Comparison of ENCODE assay signal across 8 mouse cellular contexts in the genomic region with DNA sequence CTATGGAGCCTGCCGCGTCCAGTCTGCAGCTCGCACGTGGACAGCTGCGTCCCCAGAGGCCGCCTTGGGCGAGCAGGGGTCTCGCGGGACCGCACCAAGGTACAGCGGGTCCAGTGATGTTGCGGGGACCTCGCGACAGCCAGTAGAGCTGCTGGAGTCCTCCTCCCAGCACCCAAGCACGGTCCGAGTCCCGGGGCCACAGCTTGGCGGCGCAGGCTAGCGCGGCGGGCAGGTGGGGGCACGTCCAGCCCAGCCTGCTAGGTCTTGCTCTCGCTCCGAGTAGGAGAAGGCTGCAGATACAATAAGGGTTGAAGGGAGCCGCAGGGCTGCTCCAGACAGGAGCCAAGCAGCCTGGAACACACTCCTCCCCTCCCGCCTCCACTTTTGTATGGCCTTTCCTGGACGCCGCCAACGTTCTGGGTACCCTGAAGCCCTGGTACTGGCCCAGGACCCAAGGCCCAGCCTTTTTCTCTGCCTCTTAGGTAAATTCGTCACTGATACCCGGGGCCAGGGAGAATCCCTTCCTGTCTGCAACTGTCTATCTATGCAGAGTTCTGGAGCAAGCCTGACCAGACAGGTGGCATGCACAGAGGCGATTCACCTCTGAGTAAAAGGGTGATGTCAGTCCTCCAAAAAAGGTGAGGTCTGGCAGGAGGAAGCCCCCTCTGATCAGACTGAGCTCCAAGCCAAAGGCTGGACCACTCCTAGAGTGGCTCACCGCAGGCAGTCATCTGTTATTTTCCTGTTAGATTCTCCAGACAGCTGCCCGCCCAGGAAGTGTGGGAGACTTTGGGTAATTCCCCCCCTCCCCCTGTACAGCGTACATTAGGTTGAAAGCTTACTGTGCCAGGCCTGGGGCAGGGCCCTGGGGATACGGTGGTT. TPM values are rescaled to one million over a fixed set of nuclear protein-coding genes. Genes with fewer than 3 reads are reported as not detected.
DNase-seq lines count a peak whose midpoint lies in the region; ATAC-seq and TF ChIP-seq lines count a peak whose summit lies in the region.

A gene (minus strand): TSS at position 581 of the 882 bp plus-strand sequence.

- H3K27me3 ChIP-seq in CH12.LX (replicated peaks), result peaks cover 9% of the 10 kb centered on the region
- H3K27me3 ChIP-seq in forebrain, postnatal 0 days (ENCODE audit: insufficient read depth, low read length), result peaks cover 27% of the 10 kb centered on the region

- TF ChIP-seq EP300 in CH12.LX (IDR thresholded peaks at IDR 0.05; ENCODE audit: low read length), result no peak

- no peak for TF ChIP-seq RAD21 in CH12.LX (IDR thresholded peaks at IDR 0.05; ENCODE audit: low read depth, low read length)

- dilution Hi-C loops in CH12.LX (cut with MboI; ENCODE audit: extremely low pct_ligation_motif_present, extremely low pct_unique_long_range_greater_than_20kb, low sequenced_read_pairs), result no loop called here

- ATAC-seq in forebrain, postnatal 0 days, result peak; percentile 42

- in situ Hi-C loops in CH12.LX (cut with MboI; ENCODE audit: low pct_ligation_motif_present, low pct_unique_long_range_greater_than_20kb, low sequenced_read_pairs), result no loop called here

- H3K79me2 ChIP-seq in CH12.LX (replicated peaks; ENCODE audit: control insufficient read depth, extremely low read depth, insufficient read depth, poor library complexity, severe bottlenecking), result no peaks in the 10 kb centered on the region

- no peaks in the 10 kb centered on the region for H3K9me3 ChIP-seq in CH12.LX (replicated peaks; ENCODE audit: low read length)
- no peaks in the 10 kb centered on the region for H3K9me3 ChIP-seq in forebrain, postnatal 0 days (ENCODE audit: low read length)

- no peak for TF ChIP-seq CTCF in CH12.LX (conservative IDR thresholded peaks at IDR 0.05 in 1 of 2, IDR thresholded peaks at IDR 0.05 in 1 of 2; ENCODE audit: low read depth in 2 of 2, low read length in 2 of 2)
- no peak for TF ChIP-seq CTCF in forebrain, postnatal 0 days (IDR thresholded peaks at IDR 0.05; ENCODE audit: low read depth)

- no peak for TF ChIP-seq POLR2A in CH12.LX (IDR thresholded peaks at IDR 0.05; ENCODE audit: low read depth, low read length)

- H3K9ac ChIP-seq in CH12.LX (ENCODE audit: insufficient read depth, low read depth), result no peak within 1 kb of the TSS
- peak within 1 kb of the TSS; percentile 22; the same call in 1 of the 2 replicates for H3K9ac ChIP-seq in forebrain, postnatal 0 days

- H3K4me3 ChIP-seq in CH12.LX (replicated peaks in 1 of 3; ENCODE audit: low read depth in 2 of 3, low read length in 2 of 3, poor library complexity in 1 of 3), result no peak within 1 kb of the TSS
- H3K4me3 ChIP-seq in forebrain, postnatal 0 days (ENCODE audit: low read depth, low read length), result peak within 1 kb of the TSS; percentile 29

- DNase-seq in adrenal gland, postnatal 10 days, result peak; percentile 20
- DNase-seq in adrenal gland, postnatal 4 days (ENCODE audit: low spot score in 2 of 2), result no peak
- peak; percentile 20 for DNase-seq in CH12.LX (ENCODE audit: extremely low read depth)
- no peak for DNase-seq in forebrain, postnatal 0 days
- peak; percentile 67 for DNase-seq in kidney, postnatal 14 days
- DNase-seq in neural tube, embryonic 10.5 days (ENCODE audit: extremely low spot score, low spot score), result peak; percentile 46
- no peak for DNase-seq in thymus, adult 18-20 months
- DNase-seq in gastrocnemius, postnatal 25 days, result no peak

- WGBS in forebrain, postnatal 0 days, result 3% methylated on average over 37 of the region's 37 CpGs

- no peak within 1 kb of the TSS for H3K4me2 ChIP-seq in CH12.LX (ENCODE audit: insufficient read depth, low read depth, poor library complexity, severe bottlenecking)
- peak within 1 kb of the TSS; percentile 53 for H3K4me2 ChIP-seq in forebrain, postnatal 0 days (ENCODE audit: low read depth)

- no peak within 1 kb of the TSS for H3K27ac ChIP-seq in CH12.LX (ENCODE audit: insufficient read depth, low read depth)
- no peak within 1 kb of the TSS for H3K27ac ChIP-seq in forebrain, postnatal 0 days (ENCODE audit: low read depth, low read length)

- H3K36me3 ChIP-seq in CH12.LX (replicated peaks in 1 of 2; ENCODE audit: control insufficient read depth in 1 of 2, insufficient read depth in 1 of 2, low read length in 1 of 2), result no peaks in the 10 kb centered on the region
- no peaks in the 10 kb centered on the region for H3K36me3 ChIP-seq in forebrain, postnatal 0 days (ENCODE audit: insufficient read depth)

- peaks cover 0 to 20% of the 10 kb centered on the region in 2 experiments; a peak in 3 of 4 replicates for H3K4me1 ChIP-seq in CH12.LX (ENCODE audit: control insufficient read depth in 1 of 2, insufficient read depth in 2 of 2)
- no peaks in the 10 kb centered on the region; the same call in 1 of the 2 replicates for H3K4me1 ChIP-seq in forebrain, postnatal 0 days (ENCODE audit: insufficient read depth)

TF ChIP-seq in CH12.LX, 34 proteins besides CTCF, POLR2A, EP300 and RAD21:
- no peak for TF ChIP-seq KAT2A (IDR thresholded peaks at IDR 0.05; ENCODE audit: insufficient replicate concordance, low read length)
- TF ChIP-seq BHLHE40 (IDR thresholded peaks at IDR 0.05; ENCODE audit: low read depth, low read length), result no peak
- TF ChIP-seq CHD1 (IDR thresholded peaks at IDR 0.05; ENCODE audit: low read depth, low read length), result no peak
- TF ChIP-seq GABPA (IDR thresholded peaks at IDR 0.05; ENCODE audit: insufficient replicate concordance, low read depth, low read length), result no peak
- TF ChIP-seq ZKSCAN1 (IDR thresholded peaks at IDR 0.05; ENCODE audit: borderline replicate concordance, low read depth, low read length), result no peak
- no peak for TF ChIP-seq MXI1 (IDR thresholded peaks at IDR 0.05; ENCODE audit: low read depth, low read length)
- no peak for TF ChIP-seq SMC3 (IDR thresholded peaks at IDR 0.05; ENCODE audit: low read depth, low read length)
- TF ChIP-seq JUND (conservative IDR thresholded peaks at IDR 0.05; ENCODE audit: low read depth, low read length), result no peak
- TF ChIP-seq ETS1 (conservative IDR thresholded peaks at IDR 0.05; ENCODE audit: low read depth, low read length), result no peak
- TF ChIP-seq MAFK (IDR thresholded peaks at IDR 0.05; ENCODE audit: insufficient replicate concordance, low read length), result no peak
- no peak for TF ChIP-seq E2F4 (IDR thresholded peaks at IDR 0.05; ENCODE audit: insufficient replicate concordance, low read depth, low read length)
- no peak for TF ChIP-seq MEF2A (IDR thresholded peaks at IDR 0.05; ENCODE audit: borderline replicate concordance, low read depth, low read length)

RNA-seq across cellular contexts. Expression of the gene that starts here (rescaled TPM):
- under 1 TPM; 0.06 to 0.09 TPM for total RNA-seq in adrenal gland, postnatal 10 days (2021)
- total RNA-seq in adrenal gland, postnatal 4 days (2021), result 1 to 10 TPM in 1 of 2 experiments, not detected in 1; 1.9 TPM
- total RNA-seq in CH12.LX (2012; rRNA removed) (not detected in 2 replicates), CH12.LX (2014; rRNA removed) (not detected in 2 replicates)
- not detected in 2 replicates for polyA plus RNA-seq in CH12.LX (2012; ENCODE audit: insufficient read length, low read depth)
- not detected in 2 replicates for total RNA-seq in forebrain, postnatal 0 days (2014; rRNA removed)
- polyA plus RNA-seq in forebrain, postnatal 0 days (2015; fragmentation: Nextera tagmentation; extraction: Ambion mirVana), result not detected in 2 replicates
- not detected for total RNA-seq in gastrocnemius, postnatal 25 days (2021)

Comparison
In these comparisons a context has a peak if more than half of its experiments do, and no peak if none do; other contexts are left out.
1. Peak in DNase-seq in adrenal gland, postnatal 10 days; RNA of the gene not detected or under 1 TPM.
2. Peak in DNase-seq in CH12.LX; RNA of the gene not detected or under 1 TPM.
3. Peak in ATAC-seq, H3K4me3 ChIP-seq, H3K9ac ChIP-seq and H3K4me2 ChIP-seq in forebrain, postnatal 0 days; RNA of the gene not detected or under 1 TPM.
4. DNase-seq: peak in kidney, postnatal 14 days (single experiment) and neural tube, embryonic 10.5 days (single experiment); none in adrenal gland, postnatal 4 days (0 of 2), forebrain, postnatal 0 days (single experiment), thymus, adult 18-20 months (0 of 2) and gastrocnemius, postnatal 25 days (single experiment).